Mouse (Mus musculus): ENCODE measurements around the gene Dtnb. TPM values are rescaled to one million over a fixed set of nuclear protein-coding genes. Genes with fewer than 3 reads are reported as not detected.

The Dtnb gene
- total RNA-seq, 2 experiments from 2014 or later = 26.3 to 27.3 TPM

DNA sequence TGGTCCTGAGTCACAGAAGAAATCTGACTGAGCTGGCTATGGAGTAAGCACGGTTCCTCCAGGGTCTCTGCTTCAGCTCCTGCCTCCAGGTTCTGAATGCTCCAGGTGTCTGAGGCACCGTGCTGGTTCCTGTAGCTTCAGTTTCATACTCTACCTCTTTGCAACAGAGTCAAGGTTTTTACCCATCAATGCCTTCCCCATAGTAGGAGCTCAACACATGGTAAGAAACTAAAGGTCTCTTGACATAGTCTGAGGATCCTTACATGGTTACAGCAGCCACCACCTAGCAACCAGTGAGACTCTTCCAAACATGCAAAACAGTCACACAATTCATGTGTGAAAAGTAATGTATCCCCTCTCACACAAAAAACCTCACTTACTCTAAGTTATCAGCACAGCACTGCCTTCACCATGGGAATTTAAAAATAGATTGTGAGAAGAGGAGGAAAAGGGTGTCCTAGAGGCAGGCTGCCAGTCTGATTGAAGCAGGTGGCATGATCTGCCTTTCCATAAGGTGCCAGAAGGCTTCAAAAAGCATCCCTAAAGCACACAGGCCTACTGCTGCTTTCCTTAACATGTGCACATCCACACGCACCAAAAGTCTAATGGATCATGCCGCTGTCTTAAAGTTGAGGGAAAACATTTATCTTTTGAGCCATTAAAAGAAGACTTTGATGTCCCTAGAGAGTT, 1.3 kb upstream of the Dtnb start:
- no peak for DNase-seq (ENCODE audit: low spot score in 2 of 2)

- peak in 1 of 2 experiments; percentile 47 for DNase-seq (ENCODE audit: low spot score in 2 of 2)
Observed at GRCm38 (mm10) chr12:3572581-3573397, 608 bp downstream of the Dtnb start.

DNA sequence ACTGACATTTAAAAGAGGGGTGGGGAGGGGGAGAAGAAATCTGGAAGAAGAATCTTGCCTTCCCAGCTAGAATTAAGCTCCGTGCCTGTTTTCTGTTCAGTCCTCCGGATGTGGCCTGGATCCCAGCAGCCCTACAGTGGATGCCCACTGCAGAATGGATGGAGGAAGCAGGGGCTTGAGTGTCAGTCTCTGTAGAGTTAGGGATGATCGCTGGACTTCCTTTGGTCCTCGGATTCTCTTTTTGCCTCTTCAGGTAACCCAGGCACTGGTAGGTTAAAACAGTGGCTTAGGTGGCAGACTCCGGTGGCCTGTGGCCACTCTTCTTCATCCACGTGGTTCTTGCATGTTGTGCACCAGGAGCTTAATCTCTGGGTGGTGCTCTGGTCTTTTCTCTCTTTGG, 1.2 kb downstream of the Dtnb start:
- DNase-seq (ENCODE audit: low spot score in 2 of 2) = no peak

- no peak for DNase-seq (ENCODE audit: low spot score in 2 of 2)
Observed at GRCm38 (mm10) chr12:3574670-3575069, 2.5 kb downstream of the Dtnb start.

- no peak for DNase-seq (ENCODE audit: low spot score in 2 of 2)
Observed at GRCm38 (mm10) chr12:3579958-3580530, 7.9 kb downstream of the Dtnb start.

DNA sequence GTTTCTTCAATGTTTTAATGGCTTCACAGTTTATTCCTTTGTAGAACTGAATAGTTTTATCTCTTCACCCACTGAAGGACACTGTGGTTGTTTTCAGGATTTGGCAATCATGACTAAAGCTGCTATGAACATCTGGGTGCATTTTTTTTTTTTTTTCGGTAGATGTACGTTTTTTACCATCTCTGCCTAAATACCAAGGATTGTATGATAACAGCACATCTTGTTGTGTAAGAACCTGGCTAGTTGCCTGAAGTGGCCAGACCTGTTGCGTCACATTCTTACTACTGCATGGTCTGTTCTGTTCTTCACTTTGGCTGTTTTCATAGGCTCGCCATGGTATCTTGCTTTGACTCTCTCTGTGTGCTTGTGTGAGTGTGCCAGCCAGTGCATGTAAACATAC, 10.4 kb downstream of the Dtnb start:
- peak in 1 of 2 experiments; percentile 58 for DNase-seq (ENCODE audit: low spot score in 2 of 2)

DNA sequence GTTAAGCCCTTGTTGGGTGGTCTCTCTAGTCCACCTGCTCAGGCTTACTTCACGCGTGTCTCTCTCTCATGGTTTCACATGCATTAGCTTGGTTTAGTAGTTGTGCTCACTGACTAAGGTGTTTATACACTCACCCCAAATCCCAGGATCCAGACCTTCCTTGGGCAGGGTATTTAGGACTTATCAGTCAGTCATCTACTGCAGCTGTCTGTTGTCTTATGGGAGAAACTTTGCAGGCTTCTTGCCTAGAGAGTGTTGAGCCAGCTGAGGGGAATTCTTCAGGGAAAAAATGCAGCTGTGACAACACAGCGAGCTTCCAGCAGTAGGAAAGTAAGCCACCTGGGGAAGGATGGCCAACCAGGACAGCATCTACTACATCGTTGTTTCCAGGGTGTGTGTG, 13.3 kb downstream of the Dtnb start:
- no peak for DNase-seq (ENCODE audit: low spot score in 2 of 2)

- no peak for DNase-seq (ENCODE audit: low spot score in 2 of 2)
Observed at GRCm38 (mm10) chr12:3587010-3587409, 14.8 kb downstream of the Dtnb start.

- no peak for DNase-seq (ENCODE audit: low spot score in 2 of 2)
Observed at GRCm38 (mm10) chr12:3590039-3590438, 17.9 kb downstream of the Dtnb start.

GRCm38 (mm10) chr12:3591595-3591994, 19.4 kb downstream of the Dtnb start:
- DNase-seq (ENCODE audit: low spot score in 2 of 2) = no peak

DNA sequence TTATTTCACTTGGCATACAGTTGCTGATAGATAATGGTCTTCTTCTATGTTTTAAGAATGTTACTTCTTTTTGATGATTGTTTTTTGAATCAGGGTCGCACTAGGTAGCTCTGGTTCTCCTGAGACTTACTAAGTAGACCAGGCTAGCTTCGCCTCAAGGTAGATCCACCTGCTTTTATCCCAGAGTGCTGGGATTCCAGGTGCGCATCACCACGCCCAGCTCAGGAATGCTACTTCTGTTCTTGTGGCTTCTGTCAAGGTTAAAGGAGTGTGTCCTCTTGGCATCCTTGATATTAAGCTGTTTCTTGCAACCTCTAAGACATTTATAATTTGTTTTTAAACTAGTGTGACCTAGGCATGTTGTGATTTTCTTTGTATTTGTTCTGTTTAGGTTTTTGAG, 30.6 kb downstream of the Dtnb start:
- DNase-seq (ENCODE audit: low spot score in 2 of 2) = no peak

DNA sequence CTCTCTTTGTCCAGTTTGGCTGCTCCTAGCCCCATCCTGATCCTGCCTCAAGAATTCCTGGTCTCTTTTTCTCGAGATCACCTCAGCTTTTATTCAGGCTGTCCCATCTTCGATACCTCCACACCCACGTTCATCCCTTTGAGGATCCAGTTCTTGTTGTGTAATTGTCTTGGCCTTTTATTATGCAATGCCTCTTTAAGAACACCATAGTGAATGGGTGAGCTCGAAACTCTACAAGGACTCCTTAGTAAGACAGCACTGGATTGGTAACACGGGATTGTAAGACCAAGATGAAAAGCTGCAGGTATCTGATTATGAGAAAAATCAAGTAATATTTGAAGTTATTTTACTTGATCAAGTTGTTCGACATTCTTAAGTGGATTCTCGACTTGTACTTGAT, 34.0 kb downstream of the Dtnb start:
- DNase-seq (ENCODE audit: low spot score in 2 of 2) = no peak

DNA sequence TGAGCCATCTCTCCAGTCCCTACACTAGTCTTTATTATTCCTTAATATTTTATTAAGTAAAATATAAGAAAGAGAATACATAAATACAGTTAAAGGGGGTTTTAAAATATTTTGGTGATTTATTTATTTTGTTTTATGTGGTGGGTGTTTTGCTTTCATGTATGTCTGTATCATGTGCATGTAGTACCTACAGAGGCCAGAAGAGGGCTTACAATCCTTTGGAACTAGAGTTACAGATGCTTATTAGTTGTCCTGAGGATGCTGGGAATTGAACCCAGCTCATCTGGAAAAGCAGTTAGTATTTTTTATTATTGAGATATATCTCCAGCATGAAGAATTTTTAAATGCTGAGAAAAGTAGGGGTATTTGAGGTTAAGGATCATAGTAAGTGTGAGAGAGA, 37.6 kb downstream of the Dtnb start:
- DNase-seq (ENCODE audit: low spot score in 2 of 2) = no peak

- no peak for DNase-seq (ENCODE audit: low spot score in 2 of 2)
Observed at GRCm38 (mm10) chr12:3611871-3612270, 39.7 kb downstream of the Dtnb start.

DNA sequence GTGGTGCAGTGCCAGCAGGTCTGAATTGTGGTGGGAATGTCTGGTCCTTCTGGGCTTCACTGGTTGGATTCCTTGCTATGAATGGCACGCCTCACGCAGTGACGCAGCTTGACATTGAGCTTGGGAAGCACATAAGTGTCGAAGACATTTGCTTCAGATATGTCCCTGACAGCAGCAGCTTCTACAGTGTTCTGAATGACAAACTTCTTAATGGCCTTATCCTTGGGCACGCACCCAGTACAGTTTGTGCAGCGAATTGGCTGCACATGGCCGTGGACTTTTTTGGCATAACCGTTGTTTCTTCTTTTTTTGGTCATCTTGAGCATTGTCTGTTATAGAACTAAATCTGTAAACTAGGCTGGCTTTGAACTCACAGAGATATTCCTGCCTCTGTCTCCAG, 42.9 kb downstream of the Dtnb start:
- DNase-seq (ENCODE audit: low spot score in 2 of 2) = peak; percentile 27 to 33

GRCm38 (mm10) chr12:3618144-3619020, 46.2 kb downstream of the Dtnb start:
- no peak for DNase-seq (ENCODE audit: low spot score in 2 of 2)

- no peak for DNase-seq (ENCODE audit: low spot score in 2 of 2)
Observed at GRCm38 (mm10) chr12:3619021-3619367, 46.8 kb downstream of the Dtnb start.

- no peak for DNase-seq (ENCODE audit: low spot score in 2 of 2)
Observed at GRCm38 (mm10) chr12:3626880-3627279, 54.7 kb downstream of the Dtnb start.

GRCm38 (mm10) chr12:3641931-3642330, 69.8 kb downstream of the Dtnb start:
- peak in 1 of 2 experiments; percentile 25 for DNase-seq (ENCODE audit: low spot score in 2 of 2)

GRCm38 (mm10) chr12:3656799-3657198, 84.6 kb downstream of the Dtnb start:
- DNase-seq (ENCODE audit: low spot score in 2 of 2) = no peak

DNA sequence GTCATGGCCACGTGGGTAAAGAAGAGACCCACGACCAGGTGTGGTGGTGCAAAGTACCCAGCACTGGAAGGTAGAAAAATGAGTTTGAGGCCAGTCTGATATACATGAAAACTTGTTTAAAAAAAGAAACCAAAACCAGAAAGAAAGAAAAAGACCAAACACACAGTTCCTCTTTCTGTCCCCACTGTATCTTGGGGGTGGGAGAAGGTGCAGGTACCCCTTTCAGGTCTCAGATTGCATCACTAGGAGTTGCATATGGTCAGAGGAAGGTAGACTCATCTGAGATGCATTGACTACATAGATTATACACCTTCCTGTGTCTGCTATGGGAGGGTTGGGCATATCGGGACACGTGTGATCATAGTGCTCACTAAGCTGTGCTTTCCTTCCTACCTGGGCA, 85.1 kb downstream of the Dtnb start:
- no peak for DNase-seq (ENCODE audit: low spot score in 2 of 2)

Data from adrenal gland, adult 18-20 months (tissue).